Mouse (Mus musculus): ENCODE results near the gene Tle2.

Gene Tle2

GRCm38 (mm10) chr10:81572975-81573374 is 1.4 kb upstream of the Tle2 start:
- in situ Hi-C loops (cut with MboI; ENCODE audit: low sequenced_read_pairs), result no loop called here

GRCm38 (mm10) chr10:81575208-81575631 is 859 bp downstream of the Tle2 start:
- in situ Hi-C loops (cut with MboI; ENCODE audit: low sequenced_read_pairs), result no loop called here

- in situ Hi-C loops (cut with MboI; ENCODE audit: low sequenced_read_pairs), result no loop called here
Observed at GRCm38 (mm10) chr10:81575695-81576094, 1.3 kb downstream of the Tle2 start.

GRCm38 (mm10) chr10:81579967-81580366 is 5.6 kb downstream of the Tle2 start:
- in situ Hi-C loops (cut with MboI; ENCODE audit: low sequenced_read_pairs), result no loop called here

GRCm38 (mm10) chr10:81580441-81581070 is 6.2 kb downstream of the Tle2 start:
- in situ Hi-C loops (cut with MboI; ENCODE audit: low sequenced_read_pairs), result no loop called here

GRCm38 (mm10) chr10:81583347-81583746 is 9.0 kb downstream of the Tle2 start:
- in situ Hi-C loops (cut with MboI; ENCODE audit: low sequenced_read_pairs), result no loop called here

- in situ Hi-C loops (cut with MboI; ENCODE audit: low sequenced_read_pairs), result no loop called here
Observed at GRCm38 (mm10) chr10:81588739-81589138, 14.4 kb downstream of the Tle2 start.

- in situ Hi-C loops (cut with MboI; ENCODE audit: low sequenced_read_pairs), result no loop called here
Observed at GRCm38 (mm10) chr10:81591846-81592245, 17.5 kb downstream of the Tle2 start.

GRCm38 (mm10) chr10:81592631-81593030 is 18.3 kb downstream of the Tle2 start:
- in situ Hi-C loops (cut with MboI; ENCODE audit: low sequenced_read_pairs), result no loop called here

GRCm38 (mm10) chr10:81593223-81593622 is 18.9 kb downstream of the Tle2 start:
- in situ Hi-C loops (cut with MboI; ENCODE audit: low sequenced_read_pairs), result no loop called here

GRCm38 (mm10) chr10:81593935-81594334 is 19.6 kb downstream of the Tle2 start:
- in situ Hi-C loops (cut with MboI; ENCODE audit: low sequenced_read_pairs), result no loop called here

- in situ Hi-C loops (cut with MboI; ENCODE audit: low sequenced_read_pairs), result no loop called here
Observed at GRCm38 (mm10) chr10:81595599-81595998, 21.2 kb downstream of the Tle2 start.

GRCm38 (mm10) chr10:81596611-81597010 is 22.2 kb downstream of the Tle2 start:
- in situ Hi-C loops (cut with MboI; ENCODE audit: low sequenced_read_pairs), result no loop called here

- in situ Hi-C loops (cut with MboI; ENCODE audit: low sequenced_read_pairs), result no loop called here
Observed at GRCm38 (mm10) chr10:81597137-81597950, 23.0 kb downstream of the Tle2 start.

GRCm38 (mm10) chr10:81598342-81598741 is 24.0 kb downstream of the Tle2 start:
- in situ Hi-C loops (cut with MboI; ENCODE audit: low sequenced_read_pairs), result no loop called here

GRCm38 (mm10) chr10:81598871-81599270 is 24.5 kb downstream of the Tle2 start:
- in situ Hi-C loops (cut with MboI; ENCODE audit: low sequenced_read_pairs), result no loop called here

GRCm38 (mm10) chr10:81599630-81600029 is 25.3 kb downstream of the Tle2 start:
- in situ Hi-C loops (cut with MboI; ENCODE audit: low sequenced_read_pairs), result no loop called here

- in situ Hi-C loops (cut with MboI; ENCODE audit: low sequenced_read_pairs), result no loop called here
Observed at GRCm38 (mm10) chr10:81600096-81600495, 25.7 kb downstream of the Tle2 start.

GRCm38 (mm10) chr10:81600738-81601203 is 26.4 kb downstream of the Tle2 start, which contains the start of gene Tle6:
Tle6 (minus strand) TSS chr10:81601073.
- in situ Hi-C loops (cut with MboI; ENCODE audit: low sequenced_read_pairs), result no loop called here

- in situ Hi-C loops (cut with MboI; ENCODE audit: low sequenced_read_pairs), result no loop called here
Observed at GRCm38 (mm10) chr10:81601396-81601905, 27.1 kb downstream of the Tle2 start.

- in situ Hi-C loops (cut with MboI; ENCODE audit: low sequenced_read_pairs), result no loop called here
Observed at GRCm38 (mm10) chr10:81602741-81603151, 28.4 kb downstream of the Tle2 start.
